Mouse (Mus musculus) thymus, postnatal 25 days (tissue): ENCODE results near the gene Abtb1.

Experiments
- DNase-seq: peaks from one replicate; pipeline ENCODE4 v3.0.0; 2022

Gene Abtb1

DNA sequence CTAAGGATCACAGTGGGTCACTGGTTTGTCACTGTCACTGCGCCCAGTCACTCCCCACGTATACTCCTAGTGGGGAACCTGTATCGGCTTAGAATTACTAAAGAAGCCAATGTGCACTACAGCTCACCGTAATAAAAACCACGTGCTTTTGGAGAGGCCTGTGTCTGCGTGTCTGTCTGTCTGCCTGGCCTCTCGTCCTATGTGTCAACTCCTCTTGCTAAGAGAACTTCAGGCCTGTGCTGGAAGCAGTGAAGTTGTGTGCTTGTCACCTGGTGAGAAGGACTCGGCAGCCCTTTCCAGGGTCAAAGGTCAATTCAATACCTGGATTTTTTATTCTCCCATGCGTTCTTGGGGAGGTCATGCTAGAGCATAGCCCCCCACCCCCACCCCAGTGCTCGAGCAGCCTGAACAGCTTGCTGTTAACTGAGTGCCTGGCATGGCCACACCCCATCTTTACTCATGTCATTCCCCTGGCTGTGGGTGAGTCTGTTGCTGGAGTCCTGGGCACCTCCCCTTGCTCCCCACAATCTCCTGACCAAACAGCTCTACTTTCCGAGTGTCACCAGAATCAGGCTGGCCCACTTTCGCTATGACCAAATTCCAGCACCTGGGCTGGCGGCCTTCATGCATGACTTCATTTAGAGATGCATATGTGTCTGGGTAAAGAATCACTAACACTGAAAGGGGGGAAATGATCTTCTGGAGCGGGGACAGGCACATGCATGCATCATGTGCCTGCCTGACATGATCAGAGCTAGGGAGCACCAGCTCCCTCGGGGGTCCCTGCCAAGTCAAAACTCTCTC lies 13.4 kb downstream of the Abtb1 start:
- DNase-seq = no peak

DNA sequence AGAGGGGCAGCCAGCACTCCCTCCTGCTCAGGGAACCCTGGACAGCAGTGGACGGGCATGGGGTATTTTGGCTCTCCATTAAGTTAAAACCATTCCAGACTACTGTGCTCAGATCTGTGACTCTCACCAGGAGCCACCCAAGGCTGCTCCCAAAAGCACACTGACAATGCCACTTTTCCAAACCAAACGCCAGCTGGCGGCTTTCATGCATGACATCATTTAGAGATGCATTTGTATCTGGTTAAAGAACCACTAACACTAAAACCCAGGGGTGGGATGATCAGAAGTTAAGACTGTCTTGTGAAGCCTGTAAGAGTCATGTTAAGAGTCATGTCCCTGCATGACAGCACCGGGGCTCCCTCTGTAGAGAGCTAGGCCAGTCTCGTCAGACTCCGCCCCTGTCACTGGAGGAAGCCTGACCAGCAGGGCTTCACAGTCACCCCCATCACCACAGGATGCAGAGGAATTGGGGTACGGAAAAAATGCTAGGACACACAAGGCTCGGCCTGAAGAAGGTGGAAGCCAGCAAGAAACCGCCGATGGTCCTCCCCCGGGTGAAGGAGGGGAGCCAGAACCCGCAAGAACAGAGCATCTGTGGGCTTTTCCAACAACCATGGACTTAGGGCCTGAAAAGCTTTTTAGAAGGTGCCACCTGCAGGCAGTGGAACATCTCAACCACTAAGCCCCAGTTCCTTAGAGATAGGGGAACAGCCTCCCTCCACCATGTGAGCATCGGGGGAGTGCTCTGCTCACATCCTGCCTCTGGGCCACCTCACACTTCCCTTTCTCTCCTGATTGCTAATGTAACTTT lies 14.2 kb downstream of the Abtb1 start:
- peak; percentile 44 for DNase-seq

DNA sequence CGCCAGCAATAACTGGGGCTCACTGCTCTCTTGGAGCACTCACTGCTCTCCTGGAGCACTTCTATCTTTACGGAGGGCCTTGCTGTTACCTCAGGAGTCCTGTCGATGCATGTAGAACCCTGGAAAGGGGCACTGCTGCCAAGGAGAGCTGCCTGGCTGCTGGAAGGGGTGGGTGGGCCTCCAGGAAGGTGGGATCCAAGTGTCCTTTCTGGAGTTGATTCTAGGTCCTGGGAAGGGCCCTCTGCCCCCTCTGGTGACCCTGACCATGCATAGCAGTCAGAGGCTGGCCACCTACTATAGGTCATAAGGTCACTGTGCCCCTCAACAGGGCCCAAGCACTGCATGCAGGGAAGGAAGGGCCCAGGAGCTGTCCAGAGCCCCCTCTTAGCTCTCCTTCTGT lies 14.8 kb downstream of the Abtb1 start:
- no peak for DNase-seq

DNA sequence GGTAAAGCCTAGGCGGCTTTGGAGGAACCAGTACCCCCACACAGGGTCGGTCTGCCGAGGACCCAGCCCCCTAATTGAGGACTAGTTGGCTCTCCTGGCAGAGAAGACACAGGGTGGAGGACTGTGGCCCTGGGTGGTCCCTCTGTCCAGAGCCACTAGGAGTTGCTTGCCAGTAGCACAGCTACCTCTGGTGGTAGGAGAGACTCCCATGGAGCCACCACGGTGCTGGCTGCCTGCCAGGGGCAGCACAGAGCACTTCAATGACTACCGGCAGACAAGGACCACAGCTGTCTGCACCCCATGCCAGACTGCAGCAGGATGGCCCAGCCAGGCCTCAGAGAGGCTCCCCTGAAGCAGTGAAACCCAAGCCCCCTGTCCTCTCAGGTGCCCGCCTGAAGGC lies 15.2 kb downstream of the Abtb1 start:
- DNase-seq = peak; percentile 40

DNA sequence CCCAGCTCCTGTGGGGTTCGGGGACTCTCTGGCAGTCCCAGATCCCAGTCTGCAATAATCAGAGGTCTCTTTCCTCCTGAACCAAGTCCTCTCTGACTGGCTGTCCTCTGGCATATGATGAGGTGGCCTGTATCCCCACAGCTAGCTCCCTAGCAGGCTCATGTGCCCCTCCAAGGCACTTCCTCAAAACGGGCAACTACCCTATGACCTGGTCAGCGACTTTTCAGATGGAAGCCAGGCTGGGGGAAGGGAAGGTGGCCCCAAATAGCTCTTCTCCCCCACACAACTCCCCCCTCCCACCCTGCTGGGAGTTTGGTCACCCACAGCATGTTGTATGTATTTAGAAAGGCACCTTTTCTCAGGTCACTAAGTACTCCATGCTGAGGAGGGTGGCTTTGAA lies 15.7 kb downstream of the Abtb1 start:
- no peak for DNase-seq

DNA sequence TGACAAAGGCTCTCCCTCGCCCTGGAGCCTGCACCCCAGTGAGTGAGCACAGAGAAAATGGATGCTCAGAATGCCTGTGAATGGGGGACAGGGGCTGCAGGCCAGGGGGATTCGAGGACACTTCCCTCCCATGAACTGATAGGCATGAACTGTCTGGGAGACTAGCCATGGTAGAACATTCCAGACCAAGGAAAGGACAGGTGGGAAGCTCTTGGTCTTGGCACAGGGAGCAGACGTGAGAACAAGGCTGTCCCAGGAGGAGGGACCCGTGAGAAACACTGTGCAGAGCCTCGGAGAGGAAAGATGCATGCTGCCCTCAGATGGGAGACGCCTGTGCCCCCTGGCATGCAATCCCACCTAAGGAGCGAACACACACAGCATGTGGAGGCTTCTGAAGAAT lies 17.6 kb downstream of the Abtb1 start:
- no peak for DNase-seq

DNA sequence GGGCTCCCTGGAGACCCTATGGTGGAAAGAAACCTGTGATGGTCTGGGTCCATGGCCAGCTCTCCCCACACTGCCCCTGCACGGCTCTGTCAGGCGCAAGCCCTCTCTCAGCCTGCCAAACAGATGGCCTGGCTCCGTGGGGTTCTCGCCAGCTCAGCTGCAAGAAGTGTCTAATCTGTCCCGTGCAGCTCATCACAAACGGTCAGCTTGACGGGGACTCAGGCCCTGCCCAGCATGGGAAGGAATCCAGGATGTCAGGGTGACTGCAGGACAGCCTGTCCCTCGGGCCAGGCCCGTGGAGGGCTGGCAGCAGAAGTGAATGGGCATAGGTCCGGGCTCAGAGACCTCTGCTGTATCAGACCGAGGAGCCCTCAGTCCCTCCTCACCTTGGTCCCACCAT lies 19.9 kb downstream of the Abtb1 start:
- no peak for DNase-seq

DNA sequence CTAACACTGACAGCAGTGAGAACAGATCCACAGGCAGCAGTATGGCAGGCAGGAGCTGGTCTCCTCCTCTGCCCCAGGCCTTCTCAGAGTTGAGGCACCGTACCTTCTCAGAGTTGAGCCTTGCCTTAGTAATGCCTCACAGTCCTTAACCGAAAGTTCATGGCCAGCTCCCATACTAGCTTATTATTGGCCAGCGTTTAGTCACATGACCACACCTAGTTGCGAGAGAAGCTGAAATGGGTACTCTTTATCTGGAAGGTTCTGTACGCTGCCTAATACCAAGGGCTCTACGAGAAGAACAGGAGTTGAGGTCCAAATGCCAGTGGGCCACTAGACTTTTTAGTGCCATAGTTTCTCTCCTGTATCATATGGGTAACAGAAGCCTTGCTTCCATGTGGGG lies 20.5 kb downstream of the Abtb1 start:
- DNase-seq = no peak

DNA sequence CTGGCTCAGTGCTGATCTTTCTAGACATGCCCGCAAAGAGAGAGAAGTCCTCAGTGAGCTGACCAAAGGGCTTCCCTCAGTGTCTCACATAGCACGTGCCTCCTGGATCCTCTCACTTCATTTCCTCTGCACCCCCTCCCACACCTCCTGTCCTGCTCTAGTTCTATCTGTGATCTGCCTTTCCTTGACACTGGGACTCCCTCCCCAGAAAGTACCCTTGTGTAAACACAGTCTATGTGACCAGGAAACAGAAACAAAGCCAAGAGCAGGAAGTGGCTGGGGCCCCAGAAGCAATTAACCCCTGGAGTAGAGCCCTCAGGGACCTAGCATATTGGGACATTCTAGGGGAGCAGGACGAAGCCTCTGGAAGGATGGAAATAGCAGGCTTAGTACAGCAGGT lies 20.9 kb downstream of the Abtb1 start:
- no peak for DNase-seq

DNA sequence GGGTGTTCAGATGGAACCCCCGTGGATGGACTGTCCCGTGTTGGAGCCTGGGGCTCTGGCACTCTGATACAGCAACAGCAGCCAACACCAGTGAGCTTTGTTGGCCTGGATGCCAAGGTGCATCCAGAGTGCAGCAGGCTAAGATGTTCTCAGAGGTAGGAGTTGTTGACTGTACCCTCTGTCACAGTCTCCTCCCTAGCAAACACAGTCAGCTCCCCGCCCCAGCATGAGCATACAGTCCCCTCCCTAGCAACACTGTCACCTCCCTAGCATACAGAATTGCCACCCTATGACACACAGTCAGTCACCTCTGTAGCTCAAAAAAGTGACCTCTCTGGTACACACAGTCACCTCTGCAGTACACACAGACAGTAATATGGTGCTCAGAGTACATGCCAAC lies 24.9 kb downstream of the Abtb1 start:
- DNase-seq = no peak

DNA sequence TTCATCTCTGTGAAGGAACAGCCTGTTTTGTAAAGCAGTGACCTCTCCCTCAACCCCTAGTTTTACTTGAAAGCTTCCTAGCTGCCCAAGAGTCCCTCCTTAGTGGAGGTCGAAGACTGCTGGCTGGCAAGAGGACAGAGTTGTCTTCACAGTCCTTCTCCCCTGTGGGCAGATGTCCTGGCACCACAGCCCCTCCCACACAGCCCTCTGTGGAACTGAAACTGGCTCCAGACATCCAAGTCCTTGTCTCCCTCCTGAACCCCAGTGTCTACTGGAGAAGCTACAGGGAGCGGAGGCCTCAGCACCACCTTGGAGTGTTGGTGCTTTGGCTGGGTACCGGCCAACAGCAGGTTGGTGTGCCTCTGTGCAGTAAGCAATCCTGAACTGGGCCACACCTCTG lies 26.3 kb downstream of the Abtb1 start:
- DNase-seq = no peak

DNA sequence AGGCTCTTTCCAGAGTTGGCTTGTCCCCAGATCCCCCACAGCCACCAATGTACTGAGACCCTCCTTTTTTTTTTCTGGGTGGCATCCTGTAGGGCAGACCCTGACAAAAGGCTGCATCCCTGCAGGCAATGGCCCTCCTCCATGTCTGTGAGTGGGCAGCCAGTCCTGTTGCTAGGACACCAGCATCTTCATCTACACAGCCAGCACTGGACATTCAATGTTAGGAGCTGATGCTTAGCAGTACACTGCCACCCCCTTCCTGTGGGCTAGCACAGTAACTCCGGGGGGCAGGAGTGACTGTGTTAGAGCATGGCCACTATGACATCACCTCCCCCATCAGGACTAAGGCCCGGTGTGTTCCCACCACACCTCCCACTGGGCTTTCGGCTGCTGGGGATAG lies 26.7 kb downstream of the Abtb1 start:
- no peak for DNase-seq

DNA sequence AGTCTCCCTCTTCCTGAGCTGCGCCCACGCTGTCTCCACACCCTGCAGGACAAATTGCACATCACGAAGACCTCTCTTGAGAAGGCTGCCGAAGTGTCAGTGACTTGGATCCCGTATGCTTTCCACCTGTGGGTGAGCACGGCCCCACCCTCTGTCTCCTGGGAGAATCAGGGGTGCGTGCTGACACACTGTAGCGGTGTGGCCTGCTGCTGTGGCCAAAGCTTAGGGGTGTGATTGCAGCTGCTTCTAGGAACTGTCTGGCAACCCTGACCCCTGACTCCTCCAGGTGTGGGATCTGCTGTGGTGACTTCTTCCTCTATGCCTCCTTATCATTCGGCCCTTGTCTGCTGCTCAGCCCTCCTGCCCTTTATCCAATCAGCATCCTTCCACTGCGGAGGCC lies 28.0 kb downstream of the Abtb1 start:
- no peak for DNase-seq

DNA sequence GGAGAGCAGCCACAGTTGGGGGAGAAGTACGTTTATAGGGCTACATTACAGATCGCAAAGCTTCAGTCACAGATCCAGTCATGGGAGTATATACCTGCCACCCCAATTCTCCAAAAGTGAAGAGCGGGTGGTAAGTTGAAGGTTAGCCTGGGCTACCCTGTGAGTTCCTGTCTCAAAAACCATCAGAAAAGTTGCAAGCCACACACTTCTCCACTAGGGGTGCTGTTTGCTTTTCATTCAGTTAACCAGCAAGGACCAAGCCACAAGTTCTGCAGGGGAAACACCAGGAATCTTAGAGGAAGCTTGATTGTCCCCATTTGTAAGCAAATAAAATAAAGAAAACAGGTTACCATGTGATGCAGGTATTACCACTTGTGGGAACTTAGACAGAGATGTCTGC lies 28.9 kb downstream of the Abtb1 start:
- peak; percentile 64 for DNase-seq

DNA sequence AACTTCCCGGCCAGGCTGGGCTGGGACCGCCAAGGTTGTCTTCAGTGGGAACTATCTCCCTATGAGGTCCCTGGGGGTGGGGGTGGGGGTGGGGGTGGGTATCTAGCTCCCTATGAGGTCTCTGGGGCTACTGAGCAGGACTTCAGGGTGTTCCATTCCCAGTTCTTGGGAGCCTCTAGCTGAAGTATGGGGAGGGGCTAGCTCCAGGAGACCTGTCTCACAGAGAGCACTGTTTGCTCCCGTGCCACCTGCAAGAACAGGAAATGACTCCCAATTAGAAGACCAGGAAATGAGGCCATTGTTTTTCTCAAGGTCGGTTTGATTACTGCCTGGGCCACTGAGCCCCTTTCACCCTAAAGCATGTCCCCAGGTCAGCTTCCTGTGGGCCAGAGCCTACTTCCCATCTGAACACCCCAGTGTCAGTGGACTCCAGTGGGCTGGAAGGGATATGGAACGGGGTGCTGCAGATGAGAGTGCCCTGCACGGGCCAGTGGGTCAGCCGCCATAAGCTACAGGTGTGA lies 29.8 kb downstream of the Abtb1 start:
- DNase-seq = no peak

DNA sequence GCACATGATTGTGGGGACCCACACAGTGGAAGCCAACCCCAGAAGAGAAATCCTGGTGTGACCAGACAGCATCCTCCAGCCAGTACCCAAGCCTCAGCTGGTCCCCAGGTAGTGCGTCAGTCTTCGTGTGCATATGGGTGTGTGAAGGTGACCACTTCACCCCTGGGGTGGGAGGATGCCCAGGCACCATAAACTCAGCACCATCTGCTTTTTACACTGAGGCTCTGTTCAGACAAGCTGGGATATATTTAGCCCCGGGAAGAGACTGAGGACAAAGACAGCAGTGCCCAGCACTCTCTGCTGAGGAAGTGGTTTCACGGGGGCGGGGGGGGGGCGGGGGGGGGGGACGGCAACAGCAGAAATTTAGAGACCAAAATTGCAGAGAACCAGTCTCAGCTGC lies 30.4 kb downstream of the Abtb1 start:
- DNase-seq = no peak

DNA sequence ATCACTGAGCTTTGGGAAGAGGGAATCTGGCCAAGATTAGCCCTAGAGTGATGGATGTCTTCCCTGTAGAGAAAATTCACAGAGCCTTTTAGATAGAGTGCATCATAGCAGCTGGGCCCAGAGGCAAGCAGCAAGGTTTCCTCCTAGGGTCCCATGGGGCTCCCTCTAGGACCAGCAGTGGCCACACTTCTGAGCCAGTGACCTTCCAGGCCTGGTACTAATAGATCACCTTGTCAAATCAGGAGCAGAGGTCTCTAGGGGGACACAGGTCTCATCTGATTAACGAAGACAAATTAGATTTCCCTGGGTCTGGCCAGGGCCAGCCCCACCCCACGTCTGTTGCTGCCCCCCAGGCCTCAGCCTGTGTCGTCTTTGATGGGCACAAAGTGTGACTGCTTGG lies 31.5 kb downstream of the Abtb1 start:
- DNase-seq = no peak

DNA sequence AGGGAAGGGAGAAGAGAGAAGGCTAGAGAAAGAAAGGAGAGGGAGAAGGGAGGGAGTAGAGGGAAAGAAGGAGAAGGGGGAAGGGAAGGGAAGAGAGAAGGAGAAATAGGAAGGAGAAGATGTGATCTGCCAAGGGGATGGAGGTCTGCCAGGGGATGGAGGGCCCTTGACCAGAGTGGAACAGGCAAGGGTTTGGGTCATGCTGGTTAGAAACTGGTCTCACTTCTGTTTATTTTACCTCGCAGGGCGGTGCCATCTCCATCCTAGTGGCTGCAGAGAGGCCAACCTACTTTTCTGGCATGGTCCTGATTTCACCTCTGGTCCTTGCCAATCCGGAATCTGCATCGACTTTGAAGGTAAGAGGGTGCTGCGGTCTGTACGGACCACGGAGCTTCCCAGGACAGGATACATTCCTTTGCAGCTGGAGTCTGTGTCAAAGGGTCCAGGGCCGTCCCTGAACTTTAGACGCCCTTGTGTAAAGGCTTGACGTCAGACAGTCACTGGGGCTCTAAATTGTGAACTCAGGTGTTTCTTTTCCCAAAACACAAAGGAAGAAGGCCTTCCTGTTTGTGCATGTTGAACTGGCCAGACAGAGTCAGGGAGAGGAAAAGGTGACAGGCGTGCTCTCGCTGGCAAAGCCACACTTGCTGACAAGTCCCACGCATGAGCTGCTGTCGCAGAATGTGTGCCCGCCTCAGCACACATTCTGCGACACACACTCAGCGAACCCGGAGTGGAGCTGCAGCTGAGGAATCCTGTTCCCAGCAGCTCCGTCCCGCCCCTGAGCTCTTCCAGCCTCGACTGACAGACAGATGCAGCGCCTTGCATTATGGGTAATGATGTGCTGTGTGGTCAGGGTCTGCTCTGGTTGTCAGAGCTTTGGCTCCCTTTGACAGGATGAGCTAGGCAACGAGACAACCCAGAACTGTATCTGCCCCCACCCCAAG lies 32.4 kb downstream of the Abtb1 start:
- DNase-seq = no peak

DNA sequence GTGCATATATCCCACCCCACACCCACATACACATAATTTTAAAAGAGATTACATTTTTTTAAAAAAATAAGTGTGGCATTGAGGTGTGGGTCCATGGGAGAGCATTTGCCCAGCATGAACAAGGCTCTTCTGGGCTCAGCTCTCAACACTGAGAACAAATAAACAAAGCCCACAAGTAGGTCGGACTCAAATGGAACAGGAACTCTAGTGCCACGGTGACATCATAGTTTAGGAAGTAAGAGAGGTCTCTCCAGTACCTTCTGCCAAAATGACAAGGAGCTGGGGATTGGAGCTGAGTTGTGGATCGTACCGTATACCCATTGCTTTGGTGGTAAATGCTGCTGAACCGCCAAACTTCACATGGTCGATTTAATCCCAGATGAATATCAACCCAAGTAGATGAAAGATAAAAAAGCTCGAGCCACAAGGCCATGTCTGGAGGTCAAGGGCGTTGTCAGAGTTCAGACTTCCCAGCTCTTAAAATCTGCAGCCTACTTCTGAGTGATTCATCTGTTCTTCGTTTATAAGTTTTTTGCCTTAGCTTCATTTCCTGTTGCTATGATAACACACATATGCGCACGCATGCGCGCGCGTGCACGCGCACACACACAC lies 36.7 kb downstream of the Abtb1 start:
- DNase-seq = no peak

DNA sequence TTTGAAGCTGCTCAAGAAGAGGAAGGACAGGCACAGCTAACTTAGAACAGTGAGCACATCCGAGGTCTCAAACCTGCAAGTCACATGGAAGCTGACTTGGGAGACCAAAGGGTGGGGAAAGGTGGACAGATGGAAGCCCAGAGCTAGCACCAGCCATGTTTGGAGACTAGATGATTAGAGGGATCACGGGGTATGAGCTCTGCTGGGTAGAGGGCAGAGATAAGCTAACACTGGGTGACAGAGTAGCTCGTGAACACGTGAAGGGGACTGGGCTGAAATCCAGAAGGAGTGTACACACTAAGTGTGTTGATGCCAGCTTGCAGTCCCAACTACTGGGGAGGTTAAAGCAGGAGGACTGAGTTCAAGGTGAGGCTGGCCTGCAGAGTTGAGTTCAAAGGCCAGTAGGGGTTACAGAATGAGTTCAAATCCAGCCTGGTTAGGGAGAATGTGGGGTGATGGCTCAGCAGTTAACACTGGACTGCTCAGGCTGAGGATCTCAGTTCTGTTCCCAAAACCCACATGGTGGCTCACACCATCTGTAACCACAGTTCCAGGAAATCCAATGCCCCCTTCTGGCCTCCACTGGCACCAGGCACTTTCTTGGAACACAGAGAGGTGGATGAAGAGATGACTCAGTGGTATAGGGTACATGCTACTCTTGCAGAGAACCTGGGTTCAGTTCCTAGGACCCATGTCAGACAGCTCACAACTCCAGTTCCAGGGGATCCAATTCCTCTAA lies 37.7 kb downstream of the Abtb1 start:
- DNase-seq = no peak

DNA sequence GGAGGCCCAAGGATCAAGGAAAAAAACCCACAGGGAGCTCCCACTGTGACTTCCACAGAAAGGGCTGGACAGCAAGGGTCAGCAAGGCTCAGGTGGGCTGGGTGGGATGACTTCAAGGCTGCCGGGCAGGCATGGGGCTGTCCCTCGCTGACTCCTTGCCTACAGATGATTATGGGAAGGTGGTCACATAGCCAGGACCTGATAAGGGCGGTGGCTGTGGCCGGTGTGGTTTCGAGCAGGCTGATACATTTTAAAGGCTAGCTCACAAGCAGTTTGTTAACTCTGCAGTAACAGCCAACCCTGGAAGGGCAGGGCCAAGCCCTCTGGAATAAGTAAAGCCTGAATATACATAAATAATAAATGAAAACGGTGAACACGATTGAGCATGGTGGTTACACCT lies 38.7 kb downstream of the Abtb1 start:
- DNase-seq = no peak

DNA sequence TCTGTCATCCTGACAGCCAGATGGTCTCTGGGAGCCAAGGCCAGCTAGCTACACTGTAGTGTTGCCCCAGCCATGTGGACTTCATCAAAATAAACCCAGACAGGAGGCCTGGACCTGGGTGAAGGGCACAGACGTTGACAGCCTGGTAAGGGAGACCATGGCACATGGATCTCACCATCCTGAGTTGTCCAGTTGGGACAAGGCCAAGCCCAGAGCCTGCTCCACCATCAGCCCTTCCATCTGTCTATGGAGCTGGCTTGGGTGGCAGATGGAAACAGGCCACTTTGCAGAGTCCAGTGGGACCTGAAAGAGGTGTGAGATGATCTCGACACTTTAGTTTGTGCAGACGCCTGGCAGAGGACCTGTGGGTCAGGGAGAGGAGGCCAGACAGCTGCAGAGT lies 41.0 kb downstream of the Abtb1 start:
- DNase-seq = no peak
